Mouse (Mus musculus) neural tube, embryonic 12.5 days (tissue): ENCODE measurements around the gene Rell1. TPM values are rescaled to one million over a fixed set of nuclear protein-coding genes. Genes with fewer than 3 reads are reported as not detected.

Source experiments
- ATAC-seq: fragments of 200-750 bp; cut with Nextera tagmentation; 2 replicates; pipeline ENCODE4 v1.8.0; 2017; ENCODE audit warnings: low read depth, mild to moderate bottlenecking, moderate TSS enrichment, moderate library complexity; ENCODE audit not compliant: low FRiP score
- H3K27ac ChIP-seq: fragments of 300-500 bp; sonication (generic); 2 replicates; pipeline ENCODE4 v1.5.1; 2016
- H3K27me3 ChIP-seq: fragments of 300-500 bp; sonication (generic); replicated peaks from 2 replicates; pipeline ENCODE4 v1.6.1; 2016; ENCODE audit warnings: mild to moderate bottlenecking
- H3K36me3 ChIP-seq: fragments of 300-500 bp; sonication (generic); 2 replicates; pipeline ENCODE4 v1.6.1; 2016; ENCODE audit warnings: mild to moderate bottlenecking
- H3K4me1 ChIP-seq: fragments of 300-500 bp; sonication (generic); 2 replicates; pipeline ENCODE4 v1.6.1; 2016
- H3K4me2 ChIP-seq: fragments of 300-500 bp; sonication (generic); replicated peaks from 2 replicates; pipeline ENCODE4 v1.6.1; 2016; ENCODE audit warnings: mild to moderate bottlenecking
- H3K4me3 ChIP-seq: fragments of 300-500 bp; sonication (generic); 2 replicates; pipeline ENCODE4 v1.5.1; 2016
- H3K9ac ChIP-seq: fragments of 300-500 bp; sonication (generic); 2 replicates; pipeline ENCODE4 v1.6.1; 2016; ENCODE audit warnings: mild to moderate bottlenecking
- H3K9me3 ChIP-seq: fragments of 300-500 bp; sonication (generic); 2 replicates; pipeline ENCODE4 v1.6.1; 2016; ENCODE audit warnings: mild to moderate bottlenecking
- WGBS: fragments of 180-500 bp; shearing (Covaris S2); methylation state at CpG from one replicate; pipeline ENCODE4 v1.1.7; 2016; 5-methylcytosine and 5-hydroxymethylcytosine counted together
- polyA plus RNA-seq: library from polyadenylated mRNA; unstranded; fragments of >200 nt; fragmentation: Nextera tagmentation; extraction: Ambion mirVana; gene quantifications from 2 replicates; pipeline ENCODE4 v1.2.1, GENCODE M21; 2016

Gene Rell1
- polyA plus RNA-seq, 1 experiment from 2014 or later: 16.4 TPM

GRCm38 (mm10) chr5:63886292-63886691 is 82.4 kb downstream of the Rell1 start:
- no peaks in the 10 kb centered on the region for H3K9me3 ChIP-seq
- no peak overlapping the region for H3K27ac ChIP-seq
- ATAC-seq: peak; percentile 59; the same call in 1 of the 2 replicates
- H3K4me3 ChIP-seq: no peak overlapping the region
- no peaks in the 10 kb centered on the region for H3K4me1 ChIP-seq
- 88% methylated on average over 5 of the region's 5 CpGs for WGBS
- no peak overlapping the region for H3K4me2 ChIP-seq
- H3K9ac ChIP-seq: no peak overlapping the region
- no peaks in the 10 kb centered on the region for H3K27me3 ChIP-seq
- no peaks in the 10 kb centered on the region for H3K36me3 ChIP-seq

- H3K4me1 ChIP-seq: no peaks in the 10 kb centered on the region
- no peak overlapping the region for H3K9ac ChIP-seq
- H3K27me3 ChIP-seq: no peaks in the 10 kb centered on the region
- no peaks in the 10 kb centered on the region for H3K36me3 ChIP-seq
- H3K9me3 ChIP-seq: no peaks in the 10 kb centered on the region
- no peak for ATAC-seq
- no peak overlapping the region for H3K27ac ChIP-seq
- 82% methylated on average over 10 of the region's 10 CpGs for WGBS
- H3K4me3 ChIP-seq: no peak overlapping the region
- H3K4me2 ChIP-seq: no peak overlapping the region
These were observed 89.7 kb downstream of the Rell1 start for GRCm38 (mm10) chr5:63879026-63879425.

GRCm38 (mm10) chr5:63876081-63876480 is 92.6 kb downstream of the Rell1 start:
- 90% methylated on average over 4 of the region's 4 CpGs for whole genome bisulfite sequencing
- Histone ChIP-seq H3K4me3 (no peak overlapping the region), H3K4me1 (peaks cover 5% of the 10 kb centered on the region; the same call in 1 of the 2 replicates), H3K27me3 (no peaks in the 10 kb centered on the region), H3K9me3 (no peaks in the 10 kb centered on the region), H3K27ac (no peak overlapping the region), H3K4me2 (no peak overlapping the region), H3K9ac (no peak overlapping the region), H3K36me3 (no peaks in the 10 kb centered on the region)
- no peak for ATAC-seq

- ATAC-seq: no peak
- H3K27me3 ChIP-seq: no peaks in the 10 kb centered on the region
- no peak overlapping the region for H3K4me3 ChIP-seq
- no peak overlapping the region for H3K27ac ChIP-seq
- no peak overlapping the region for H3K4me2 ChIP-seq
- no peaks in the 10 kb centered on the region for H3K9me3 ChIP-seq
- peaks cover 5% of the 10 kb centered on the region; the same call in 1 of the 2 replicates for H3K4me1 ChIP-seq
- WGBS: 70% methylated on average over 16 of the region's 16 CpGs
- H3K36me3 ChIP-seq: no peaks in the 10 kb centered on the region
- H3K9ac ChIP-seq: no peak overlapping the region
These were observed 93.8 kb downstream of the Rell1 start for GRCm38 (mm10) chr5:63874880-63875279.

GRCm38 (mm10) chr5:63872176-63872932 is 96.3 kb downstream of the Rell1 start:
- peak; percentile 52 for ATAC-seq
- peaks cover 5% of the 10 kb centered on the region; the same call in 1 of the 2 replicates for H3K4me1 ChIP-seq
- H3K36me3 ChIP-seq: no peaks in the 10 kb centered on the region
- WGBS: 37% methylated on average over 17 of the region's 17 CpGs
- H3K27me3 ChIP-seq: no peaks in the 10 kb centered on the region
- no peaks in the 10 kb centered on the region for H3K9me3 ChIP-seq
- no peak overlapping the region for H3K4me3 ChIP-seq
- no peak overlapping the region for H3K27ac ChIP-seq
- H3K9ac ChIP-seq: no peak overlapping the region
- peak overlapping the region; percentile 14; the same call in 1 of the 2 replicates for H3K4me2 ChIP-seq

GRCm38 (mm10) chr5:63867421-63867820 is 101.3 kb downstream of the Rell1 start:
- Histone ChIP-seq H3K27ac (no peak overlapping the region), H3K9me3 (no peaks in the 10 kb centered on the region), H3K36me3 (no peaks in the 10 kb centered on the region), H3K27me3 (no peaks in the 10 kb centered on the region), H3K9ac (no peak overlapping the region), H3K4me2 (no peak overlapping the region), H3K4me1 (peaks cover 3% of the 10 kb centered on the region; the same call in 1 of the 2 replicates), H3K4me3 (no peak overlapping the region)
- 35% methylated on average over 3 of the region's 3 CpGs for WGBS
- ATAC-seq: no peak

- Histone ChIP-seq H3K9ac (no peak overlapping the region), H3K9me3 (no peaks in the 10 kb centered on the region), H3K27ac (no peak overlapping the region), H3K36me3 (no peaks in the 10 kb centered on the region), H3K4me2 (no peak overlapping the region), H3K27me3 (no peaks in the 10 kb centered on the region), H3K4me1 (no peaks in the 10 kb centered on the region), H3K4me3 (no peak overlapping the region)
- 91% methylated on average over 8 of the region's 8 CpGs for WGBS
- ATAC-seq: no peak
These were observed 109.8 kb downstream of the Rell1 start for GRCm38 (mm10) chr5:63858901-63859300.

Other genes starting within 250 kb of the Rell1 start
- 4.2 and 5.0 TPM in 2 replicates for gene 0610040J01Rik, start 156.5 kb downstream of the Rell1 start, polyA plus RNA-seq
- 28.8 and 31.0 TPM in 2 replicates for gene Pgm2, start 124.1 kb upstream of the Rell1 start, polyA plus RNA-seq
- gene Tbc1d1, start 187.4 kb upstream of the Rell1 start, polyA plus RNA-seq: 19.7 and 23.7 TPM in 2 replicates